Mouse (Mus musculus): ENCODE results near the gene Cryba2. TPM values are rescaled to one million over a fixed set of nuclear protein-coding genes. Genes with fewer than 3 reads are reported as not detected.

Gene Cryba2
- total RNA-seq, 2 experiments from 2014 or later, result not detected

DNA sequence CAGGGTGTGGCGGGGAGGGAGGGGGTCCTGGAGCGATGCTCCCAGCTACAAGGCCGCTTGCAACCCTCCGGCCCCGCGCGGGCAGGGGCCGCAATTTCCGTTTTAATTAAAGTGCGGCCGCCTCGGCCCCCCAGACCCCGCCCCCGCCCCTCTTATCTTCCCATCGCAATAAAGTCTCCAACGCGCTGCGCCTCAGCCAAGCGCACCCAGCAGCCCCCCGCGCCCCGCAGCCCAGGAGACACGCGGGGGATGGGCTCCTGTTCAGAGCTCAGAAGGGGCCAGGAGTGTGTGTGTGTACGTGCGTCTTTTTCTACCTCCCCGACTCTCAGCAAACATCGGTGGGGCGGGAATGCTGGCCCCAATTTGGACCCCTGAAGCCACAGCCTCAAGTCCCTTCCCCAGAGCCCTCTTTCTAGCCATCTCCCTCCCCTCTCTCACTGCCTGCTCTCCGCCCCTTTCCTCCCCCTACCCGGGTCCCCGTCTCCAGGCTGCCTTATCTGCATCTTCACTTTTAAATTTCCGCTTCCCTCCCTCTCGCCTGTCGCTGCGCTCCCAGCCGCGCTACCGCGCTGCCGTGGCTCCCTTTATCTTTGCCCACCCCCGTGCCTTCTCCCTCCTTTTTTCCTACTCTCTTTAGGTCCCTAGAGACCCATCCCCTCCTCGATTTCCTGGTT lies 7.4 kb downstream of the Cryba2 start, which contains the start of gene Fev:
Fev (minus strand) TSS at position 51 of the 674 bp plus-strand sequence.
- ATAC-seq (replicated peaks; ENCODE audit: low FRiP score, poor library complexity, severe bottlenecking), result no peak

DNA sequence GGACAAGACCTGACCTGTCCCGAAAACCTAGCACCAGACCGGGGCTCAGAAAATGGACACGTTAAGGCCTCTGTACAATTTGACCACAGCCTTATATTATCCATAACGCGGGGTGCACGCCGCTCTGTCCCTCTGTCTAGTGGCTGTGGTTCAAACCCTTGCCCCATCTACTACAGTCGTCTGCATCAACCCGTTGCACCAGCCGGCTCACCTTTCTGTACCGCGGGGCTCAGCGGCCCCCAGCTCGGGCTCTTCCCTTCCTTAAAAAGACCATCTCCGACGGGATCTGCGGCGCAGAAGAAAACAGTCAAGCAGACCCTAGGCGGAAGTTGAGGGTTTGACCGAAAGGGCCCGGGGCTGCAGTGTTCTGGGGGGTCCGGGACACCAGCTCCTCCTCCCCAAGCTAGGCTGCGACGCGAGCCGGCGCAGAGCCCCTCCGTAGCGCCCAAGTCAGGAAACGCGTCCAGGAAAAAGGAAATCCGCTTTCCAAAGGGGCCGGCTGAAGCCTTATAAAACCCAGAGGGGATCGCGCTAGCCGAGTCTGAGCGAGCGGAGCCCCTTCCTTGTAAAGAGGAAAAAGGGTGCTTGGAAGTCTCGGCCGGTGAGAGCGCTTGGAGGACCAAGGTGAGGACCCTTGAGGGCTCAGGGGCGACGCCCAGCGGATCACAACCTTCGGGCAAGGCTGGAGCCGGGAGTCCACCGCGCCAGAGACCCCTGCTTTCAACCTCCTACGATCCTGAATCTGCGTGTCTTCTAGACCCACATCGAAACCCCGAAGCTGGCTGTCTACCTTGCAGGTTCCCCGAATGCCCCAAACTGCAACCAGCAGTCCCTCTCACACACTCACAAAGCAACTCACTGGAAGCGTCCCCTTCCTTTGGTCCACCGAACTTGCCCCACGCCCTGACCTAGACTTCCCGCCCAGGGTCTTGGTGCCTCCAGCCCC lies 8.5 kb downstream of the Cryba2 start:
- no peak for ATAC-seq (replicated peaks; ENCODE audit: low FRiP score, poor library complexity, severe bottlenecking)

DNA sequence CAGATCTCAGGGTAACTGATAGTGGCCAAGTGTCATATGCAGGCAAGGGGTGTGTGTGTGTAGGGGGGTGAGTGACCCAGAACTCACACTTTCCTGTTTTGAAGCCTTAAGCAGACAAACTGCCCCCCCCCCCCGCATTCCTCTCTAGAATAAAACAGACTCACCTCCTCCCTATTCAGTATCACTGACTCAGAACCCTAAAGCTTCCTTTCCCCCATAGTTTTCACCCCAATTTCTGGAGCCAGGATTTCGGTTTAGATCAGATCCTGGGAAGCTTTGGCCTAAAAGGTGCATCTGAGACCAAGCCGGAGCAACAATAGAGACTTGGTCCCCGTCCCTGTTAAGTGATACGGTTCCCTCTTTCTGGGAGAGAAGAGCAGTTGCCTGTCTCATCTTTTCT lies 9.5 kb downstream of the Cryba2 start:
- no peak for ATAC-seq (replicated peaks; ENCODE audit: low FRiP score, poor library complexity, severe bottlenecking)

DNA sequence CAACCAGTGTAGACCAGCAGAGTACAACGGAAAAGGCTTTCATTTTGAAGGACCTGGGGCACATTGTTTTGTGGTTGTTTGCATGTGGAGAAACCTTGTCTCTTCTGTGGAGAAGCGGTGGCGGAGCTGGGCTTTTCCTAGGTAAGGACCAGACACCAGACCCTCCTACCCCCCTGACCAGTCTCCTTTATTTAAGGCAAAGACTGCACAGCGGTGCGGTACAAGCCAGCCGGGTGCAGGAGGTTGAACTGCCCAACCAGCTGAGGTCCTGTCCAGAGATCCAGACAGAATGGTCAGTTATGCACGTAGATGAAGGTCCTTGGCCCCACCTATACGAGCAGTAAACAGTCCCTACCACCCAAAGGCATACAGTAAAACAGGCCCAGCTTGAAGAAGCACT lies 10.1 kb downstream of the Cryba2 start:
- ATAC-seq (replicated peaks; ENCODE audit: low FRiP score, poor library complexity, severe bottlenecking), result no peak

DNA sequence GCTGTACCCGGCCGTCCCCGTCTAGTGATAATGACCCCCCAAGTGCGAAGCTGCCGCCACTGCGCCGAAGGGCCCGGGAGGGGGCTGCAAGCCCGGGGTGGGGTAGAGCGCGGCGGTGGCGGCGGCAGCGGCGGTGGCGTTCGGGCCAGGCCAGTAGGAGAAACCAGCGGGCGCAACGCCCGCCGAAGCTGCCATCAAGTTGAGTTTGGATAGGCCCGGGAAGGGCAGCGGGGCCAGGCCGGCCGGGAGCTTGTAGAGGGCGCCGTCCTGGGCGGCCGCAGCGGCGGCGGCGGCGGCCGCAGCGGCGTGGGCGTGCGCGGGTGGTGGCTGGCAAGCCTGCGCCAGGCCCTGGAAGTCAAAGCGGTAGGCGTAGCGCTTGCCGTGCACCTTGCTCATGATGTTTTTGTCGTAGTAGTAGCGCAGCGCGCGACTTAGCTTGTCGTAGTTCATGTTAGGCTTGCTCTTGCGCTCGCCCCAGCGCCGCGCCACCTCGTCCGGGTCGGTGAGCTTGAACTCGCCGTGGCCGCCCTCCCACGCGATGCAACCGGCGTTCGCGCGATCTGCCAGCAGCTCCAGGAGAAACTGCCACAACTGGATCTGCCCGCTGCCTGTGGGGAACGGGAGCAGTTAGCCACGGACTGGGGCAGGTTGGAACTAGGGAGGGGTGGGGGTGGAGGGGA lies 10.7 kb downstream of the Cryba2 start:
- ATAC-seq (replicated peaks; ENCODE audit: low FRiP score, poor library complexity, severe bottlenecking), result no peak

DNA sequence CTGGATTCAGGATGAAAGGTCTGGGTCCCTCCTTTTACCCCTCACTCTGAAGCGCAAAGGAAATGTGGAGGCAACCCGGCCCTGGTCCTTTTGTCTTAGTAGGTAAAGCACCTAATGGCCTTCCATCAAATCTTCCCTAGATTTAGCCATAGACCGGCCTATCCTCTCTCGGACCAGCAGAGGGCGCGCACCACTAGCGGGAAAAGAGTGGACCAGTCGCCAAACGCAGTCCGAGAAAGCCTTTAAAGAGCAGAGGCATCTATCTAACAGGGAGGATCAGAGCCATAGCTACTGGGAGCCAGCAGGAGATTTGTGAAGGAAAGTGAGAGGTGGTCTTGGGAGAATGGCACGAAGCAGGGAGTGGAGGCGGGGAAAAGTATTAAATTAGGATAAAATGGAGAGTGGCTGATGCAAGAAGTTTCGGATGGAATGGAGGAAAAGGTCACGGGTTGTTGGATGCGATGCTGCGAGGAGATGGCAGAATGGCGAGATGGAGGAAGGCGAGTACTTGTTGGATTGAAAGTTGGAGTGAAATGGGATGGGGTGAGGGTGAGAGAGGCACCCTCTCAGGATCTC lies 12.1 kb downstream of the Cryba2 start:
- no peak for ATAC-seq (replicated peaks; ENCODE audit: low FRiP score, poor library complexity, severe bottlenecking)

DNA sequence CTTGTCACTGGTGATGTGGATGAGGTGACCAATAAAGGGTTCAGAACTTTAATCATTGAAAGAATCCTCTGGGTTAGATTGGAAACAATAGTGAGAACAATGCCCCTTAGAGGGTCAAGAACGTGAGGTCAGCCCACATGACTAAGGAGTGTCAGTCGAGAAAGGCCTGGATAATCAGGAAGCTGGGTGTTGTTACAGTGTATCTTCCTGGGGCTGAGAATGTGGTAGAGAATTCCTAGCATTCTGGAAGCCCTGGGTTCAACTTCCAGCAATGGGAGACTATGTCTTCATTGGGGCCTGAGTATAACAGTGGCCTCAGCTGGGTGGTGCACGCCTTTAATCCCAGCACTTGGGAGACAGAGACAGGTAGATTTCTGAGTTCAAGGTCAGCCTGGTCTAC lies 15.7 kb downstream of the Cryba2 start:
- ATAC-seq (replicated peaks; ENCODE audit: low FRiP score, poor library complexity, severe bottlenecking), result no peak

DNA sequence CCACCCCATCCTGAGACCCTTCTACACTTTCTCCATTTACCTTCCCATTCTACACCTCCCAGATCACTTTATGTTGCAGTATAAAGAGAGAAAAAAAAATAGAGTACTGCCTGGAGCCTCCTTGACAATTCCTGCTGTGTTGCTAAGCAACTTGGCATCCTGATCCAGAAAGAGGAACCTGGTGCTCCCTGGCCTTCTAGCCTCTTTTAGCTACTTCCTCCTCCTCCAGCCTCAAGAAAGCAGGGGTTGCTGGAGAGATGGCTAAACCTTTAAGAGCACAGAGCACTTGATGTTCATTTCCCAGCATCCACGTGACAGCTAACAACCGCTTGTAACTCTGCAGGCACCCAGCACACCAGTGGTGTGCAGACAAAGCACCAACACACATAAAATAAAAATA lies 20.7 kb downstream of the Cryba2 start:
- no peak for ATAC-seq (replicated peaks; ENCODE audit: low FRiP score, poor library complexity, severe bottlenecking)

DNA sequence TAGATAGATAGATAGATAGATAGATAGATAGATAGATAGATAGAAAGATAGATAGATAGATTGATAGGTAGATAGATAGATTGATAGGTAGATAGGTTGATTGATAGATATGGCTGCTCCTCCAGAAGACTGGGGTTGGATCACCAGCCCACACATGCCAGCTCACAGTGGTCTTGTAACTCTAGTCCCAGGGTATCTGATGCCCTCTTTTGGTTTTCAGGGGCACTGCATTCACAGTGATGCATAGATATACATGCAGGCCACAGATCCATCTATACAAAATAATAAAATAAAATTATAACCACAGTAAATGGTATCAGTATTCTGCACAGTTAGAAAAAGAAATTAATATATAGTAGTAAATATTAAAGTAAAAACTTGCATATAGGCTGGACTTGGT lies 31.2 kb downstream of the Cryba2 start:
- ATAC-seq (replicated peaks; ENCODE audit: low FRiP score, poor library complexity, severe bottlenecking), result no peak

DNA sequence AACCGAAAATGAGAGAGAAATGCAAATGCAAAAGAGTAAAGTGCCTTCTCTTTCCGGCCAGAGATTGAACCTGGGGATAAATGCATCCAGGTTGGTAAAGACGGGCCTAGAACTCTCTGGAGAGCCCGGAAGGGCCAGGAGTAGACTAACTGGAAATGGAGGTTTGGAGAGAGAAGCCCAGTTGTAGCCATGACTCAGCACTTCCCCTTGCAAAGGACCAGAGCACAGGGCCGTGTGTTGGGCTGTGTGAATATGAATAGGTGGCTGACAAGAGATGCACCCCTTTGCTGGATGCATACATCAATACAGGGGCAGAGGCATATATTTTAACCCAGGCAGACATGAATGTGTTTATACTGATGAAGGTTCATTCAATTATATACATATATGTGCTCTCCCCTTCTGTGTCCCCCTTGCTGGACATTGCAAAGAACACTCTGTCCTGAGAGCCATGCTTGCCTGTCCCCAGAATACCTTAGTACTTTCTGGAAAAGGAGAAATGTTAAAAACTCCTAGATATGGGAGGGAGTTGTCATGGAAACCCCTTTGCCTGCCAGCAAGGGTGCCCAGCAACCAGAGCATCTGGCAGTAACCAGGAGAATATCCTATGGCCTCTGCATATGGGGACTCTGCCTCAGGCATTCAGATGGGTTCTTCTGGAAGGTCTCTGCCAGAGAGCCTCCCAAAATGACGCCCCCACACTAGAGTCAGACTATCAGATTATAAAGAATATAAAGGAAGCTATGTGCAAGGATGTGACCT lies 33.5 kb downstream of the Cryba2 start:
- ATAC-seq (replicated peaks; ENCODE audit: low FRiP score, poor library complexity, severe bottlenecking), result no peak

DNA sequence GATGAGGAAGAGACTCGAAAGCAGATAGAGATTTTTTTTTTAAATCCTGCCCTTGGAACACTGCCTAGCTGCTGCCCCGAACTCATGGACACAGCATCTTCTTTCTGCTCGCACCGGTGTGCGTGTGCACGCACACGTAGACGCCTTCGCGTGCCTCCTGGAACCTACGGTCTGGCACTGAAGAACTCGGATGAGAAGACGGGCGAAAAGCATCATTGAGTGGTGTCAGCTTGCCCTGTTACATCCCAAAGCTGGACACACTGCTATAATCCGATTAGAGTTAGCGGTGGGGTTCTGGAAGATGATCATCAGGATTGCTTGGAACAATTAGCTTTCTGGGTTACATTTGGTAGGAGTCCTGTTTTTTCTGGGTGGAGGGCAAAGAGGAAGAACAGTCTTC lies 34.1 kb downstream of the Cryba2 start:
- no peak for ATAC-seq (replicated peaks; ENCODE audit: low FRiP score, poor library complexity, severe bottlenecking)

DNA sequence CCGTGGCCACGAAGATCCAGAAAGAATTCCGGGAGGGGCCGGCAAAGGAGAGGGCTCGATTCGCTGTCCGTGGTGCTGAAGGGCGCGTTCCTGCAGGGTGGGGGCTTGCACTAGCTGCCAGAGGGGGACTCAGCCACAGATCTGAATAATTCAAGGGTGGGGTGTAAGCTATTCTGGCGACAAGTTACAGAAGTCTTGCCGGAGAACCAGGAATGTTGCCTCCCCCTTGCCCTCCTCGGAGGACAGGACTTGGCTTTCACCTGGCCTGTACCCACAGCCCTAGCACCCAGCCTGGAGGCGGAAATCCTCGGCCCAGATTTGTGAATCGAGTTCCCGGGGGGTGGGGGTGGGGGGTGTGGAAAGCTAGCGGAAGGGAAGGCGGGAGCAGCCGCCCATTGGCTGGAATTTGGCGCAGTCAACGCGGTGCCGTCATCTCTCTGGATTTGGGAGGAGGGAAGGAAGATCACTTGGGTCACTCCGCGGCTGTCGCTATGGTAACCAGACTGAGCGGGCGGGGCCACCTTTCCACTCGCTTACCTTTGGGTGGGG lies 34.7 kb downstream of the Cryba2 start:
- ATAC-seq (replicated peaks; ENCODE audit: low FRiP score, poor library complexity, severe bottlenecking), result no peak

DNA sequence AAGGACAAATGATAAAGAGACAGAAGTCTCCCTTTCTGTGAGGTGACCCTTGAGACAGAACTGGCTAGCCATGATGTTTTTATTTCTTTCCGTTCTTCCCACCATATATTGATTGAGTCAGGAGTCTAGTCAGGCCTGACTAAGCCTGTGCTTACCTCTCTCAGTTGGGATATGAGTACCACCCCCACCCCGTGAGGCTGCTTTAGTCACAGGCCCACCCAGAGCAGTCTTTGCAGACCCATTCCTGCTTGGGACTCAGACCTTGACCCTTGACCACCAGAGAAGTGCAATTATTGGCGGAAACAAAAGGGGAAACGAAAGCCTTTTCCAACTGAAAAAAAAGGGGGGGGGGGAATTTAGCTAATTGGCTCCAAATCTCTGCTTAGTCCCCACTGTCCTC lies 35.3 kb downstream of the Cryba2 start:
- no peak for ATAC-seq (replicated peaks; ENCODE audit: low FRiP score, poor library complexity, severe bottlenecking)

DNA sequence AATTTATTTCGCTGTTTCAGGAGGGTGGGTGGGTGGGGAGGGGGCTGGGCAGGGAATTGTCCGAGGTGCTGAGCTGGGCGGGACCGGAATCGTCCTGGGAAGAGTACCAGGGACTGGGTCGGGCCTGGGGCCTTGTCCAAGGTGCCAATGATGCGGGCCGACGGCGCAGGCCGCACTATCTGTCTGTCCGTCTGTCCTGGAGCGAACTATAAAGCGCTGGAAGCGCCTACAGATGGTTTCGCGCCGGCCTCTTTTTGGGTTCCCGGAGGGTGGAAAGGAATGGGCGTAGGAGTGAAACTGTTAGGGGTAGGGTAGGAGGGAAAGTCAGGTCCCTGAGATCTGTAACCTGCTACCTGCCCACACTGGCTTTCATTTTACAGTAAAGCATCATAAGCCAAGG lies 35.7 kb downstream of the Cryba2 start:
- ATAC-seq (replicated peaks; ENCODE audit: low FRiP score, poor library complexity, severe bottlenecking), result no peak

DNA sequence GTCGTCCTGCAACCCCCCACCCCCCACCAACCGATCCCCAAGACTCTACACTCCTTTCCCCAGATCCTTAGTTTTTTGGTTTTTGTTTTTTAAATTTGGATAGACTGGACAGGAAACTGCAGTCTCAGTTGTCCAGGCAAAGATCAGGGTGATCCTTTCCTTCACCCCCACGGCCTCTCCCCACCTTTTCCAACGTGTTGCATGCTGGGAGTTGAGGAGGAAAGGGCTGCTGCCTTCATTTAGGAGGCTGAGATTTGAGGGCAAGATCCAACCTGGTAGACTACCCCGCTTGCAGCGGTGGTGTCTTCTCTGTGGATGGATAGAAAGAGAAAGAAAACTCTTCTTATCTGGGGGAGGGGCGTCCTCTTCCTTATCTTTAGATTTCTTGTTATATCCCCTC lies 36.2 kb downstream of the Cryba2 start:
- no peak for ATAC-seq (replicated peaks; ENCODE audit: low FRiP score, poor library complexity, severe bottlenecking)

DNA sequence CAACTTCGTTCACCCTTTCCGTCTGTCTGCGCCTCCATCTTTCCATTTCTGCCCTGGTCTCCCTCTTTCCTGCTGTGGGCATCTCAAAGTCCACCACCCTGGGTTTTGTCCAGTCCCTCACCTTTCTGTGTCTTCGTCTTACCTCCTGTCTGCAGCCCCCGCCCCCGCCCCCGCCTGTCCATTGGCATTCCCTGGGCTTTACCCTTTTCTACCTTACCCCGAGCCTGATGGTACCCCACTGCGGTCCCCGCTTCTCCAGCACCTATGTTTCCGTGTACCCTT lies 36.6 kb downstream of the Cryba2 start:
- ATAC-seq (replicated peaks; ENCODE audit: low FRiP score, poor library complexity, severe bottlenecking), result no peak

DNA sequence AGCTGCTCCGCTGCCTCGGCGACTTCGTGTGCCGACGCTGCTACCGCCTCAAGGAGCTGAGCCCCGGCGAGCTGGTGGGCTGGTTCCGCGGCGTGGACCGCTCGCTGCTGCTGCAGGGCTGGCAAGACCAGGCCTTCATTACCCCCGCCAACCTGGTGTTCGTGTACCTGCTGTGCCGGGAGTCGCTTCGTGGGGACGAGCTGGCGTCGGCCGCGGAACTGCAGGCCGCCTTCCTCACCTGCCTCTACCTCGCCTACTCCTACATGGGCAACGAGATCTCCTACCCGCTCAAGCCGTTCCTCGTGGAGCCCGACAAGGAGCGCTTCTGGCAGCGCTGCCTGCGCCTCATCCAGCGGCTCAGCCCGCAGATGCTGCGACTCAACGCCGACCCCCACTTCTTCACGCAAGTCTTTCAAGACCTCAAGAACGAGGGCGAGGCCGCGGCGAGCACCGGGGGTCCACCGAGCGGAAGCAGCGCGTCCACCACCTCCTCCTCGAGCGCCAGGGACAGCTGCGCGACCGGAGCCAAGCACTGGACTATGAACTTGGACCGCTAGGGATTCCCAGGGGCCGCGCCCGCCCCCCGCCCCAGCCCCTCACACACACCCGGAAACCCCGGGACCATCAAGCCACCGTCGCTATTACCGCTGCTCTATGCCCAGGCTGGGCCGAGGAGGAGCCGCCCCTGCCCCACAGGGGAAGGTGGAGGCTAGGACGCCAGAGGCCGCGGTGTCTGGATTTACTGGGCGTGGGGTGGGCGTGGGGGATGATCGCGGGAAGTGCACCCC lies 37.1 kb downstream of the Cryba2 start:
- no peak for ATAC-seq (replicated peaks; ENCODE audit: low FRiP score, poor library complexity, severe bottlenecking)

DNA sequence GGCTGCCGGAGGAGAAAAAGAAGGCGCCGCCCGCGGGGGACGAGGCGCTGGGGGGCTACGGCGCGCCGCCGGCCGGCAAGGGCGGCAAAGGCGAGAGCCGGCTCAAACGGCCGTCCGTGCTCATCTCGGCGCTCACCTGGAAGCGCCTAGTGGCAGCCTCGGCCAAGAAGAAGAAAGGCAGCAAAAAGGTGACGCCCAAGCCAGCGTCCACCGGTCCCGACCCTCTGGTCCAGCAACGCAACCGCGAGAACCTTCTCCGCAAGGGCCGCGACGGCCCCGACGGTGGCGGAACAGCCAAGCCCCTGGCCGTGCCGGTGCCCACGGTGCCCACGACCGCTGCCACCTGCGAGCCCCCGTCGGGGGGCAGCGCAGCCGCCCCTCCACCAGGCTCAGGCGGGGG lies 37.8 kb downstream of the Cryba2 start:
- ATAC-seq (replicated peaks; ENCODE audit: low FRiP score, poor library complexity, severe bottlenecking), result no peak
